Mouse (Mus musculus): Measurements from ENCODE around the gene Limch1.

- TF ChIP-seq CTCF (IDR thresholded peaks at IDR 0.05; ENCODE audit: borderline replicate concordance, control insufficient read depth, extremely low read depth, insufficient read depth, low read length, poor library complexity) (no peak), POLR2A (IDR thresholded peaks at IDR 0.05; ENCODE audit: control insufficient read depth, extremely low read depth, insufficient read depth, low read length, poor library complexity) (no peak)
These were observed 512 bp downstream of the Limch1 start for GRCm38 (mm10) chr5:66745996-66746681.

All from thymus, adult 2 months (tissue).